Mouse (Mus musculus) telencephalon, adult 2 months (tissue): ENCODE data around the gene Ltb4r2.

Experiments used
- DNase-seq: peaks from one replicate; pipeline ENCODE4 v3.0.0-alpha.2; 2011; ENCODE audit warnings: low read depth, low spot score

Gene Ltb4r2

DNA sequence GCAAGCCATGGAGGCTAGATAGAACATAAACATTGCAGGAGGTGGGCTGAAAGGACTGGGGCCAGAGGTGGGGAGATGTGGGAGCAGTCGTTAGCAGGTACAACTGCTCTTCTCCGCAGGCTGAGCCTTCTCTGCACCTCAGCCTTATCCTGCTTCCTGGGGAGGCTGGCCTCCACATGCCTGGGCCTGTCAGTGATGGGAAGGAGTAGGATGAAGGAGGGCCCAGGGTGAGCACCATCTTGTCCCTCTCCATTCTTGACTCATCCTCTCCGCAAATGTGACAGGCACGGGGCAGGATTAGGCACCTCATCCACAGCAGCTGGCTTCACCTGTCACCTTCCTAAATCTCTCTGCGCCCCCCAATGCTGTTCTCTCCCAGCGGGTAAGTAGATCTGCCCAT is at the start of gene Ltb4r2:
Gene Ltb4r2, plus strand, starts transcription at position 266 of the 400 bp plus-strand sequence.
- DNase-seq = no peak

- DNase-seq = no peak
Observed at GRCm38 (mm10) chr14:55711786-55712185, 49.4 kb upstream of the Ltb4r2 start.

GRCm38 (mm10) chr14:55713007-55713728 is 48.1 kb upstream of the Ltb4r2 start:
- DNase-seq = no peak

DNA sequence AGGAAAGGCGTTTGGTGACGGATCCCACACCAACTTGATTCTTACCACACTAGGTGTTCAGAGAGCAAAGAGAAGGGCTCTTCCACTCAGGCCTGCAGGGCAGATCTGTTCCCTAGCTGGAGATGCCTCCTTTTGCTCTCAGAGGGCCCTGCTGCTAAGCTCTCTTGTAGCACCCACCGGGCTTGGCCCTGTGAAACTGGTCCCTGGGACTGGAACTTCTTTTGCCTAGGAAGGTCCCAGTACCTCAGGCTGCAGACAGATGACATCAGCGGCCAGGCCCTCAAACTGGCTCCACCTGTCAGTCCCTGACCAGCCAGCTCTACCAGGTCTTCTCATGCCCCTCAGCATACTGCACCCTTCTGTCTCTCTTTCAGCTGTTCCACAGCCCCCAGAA is 47.5 kb upstream of the Ltb4r2 start, which contains the start of gene Tgm1:
Gene Tgm1, minus strand, starts transcription at position 198 of the 394 bp plus-strand sequence.
- no peak for DNase-seq

- no peak for DNase-seq
Observed at GRCm38 (mm10) chr14:55714893-55715292, 46.3 kb upstream of the Ltb4r2 start.

DNA sequence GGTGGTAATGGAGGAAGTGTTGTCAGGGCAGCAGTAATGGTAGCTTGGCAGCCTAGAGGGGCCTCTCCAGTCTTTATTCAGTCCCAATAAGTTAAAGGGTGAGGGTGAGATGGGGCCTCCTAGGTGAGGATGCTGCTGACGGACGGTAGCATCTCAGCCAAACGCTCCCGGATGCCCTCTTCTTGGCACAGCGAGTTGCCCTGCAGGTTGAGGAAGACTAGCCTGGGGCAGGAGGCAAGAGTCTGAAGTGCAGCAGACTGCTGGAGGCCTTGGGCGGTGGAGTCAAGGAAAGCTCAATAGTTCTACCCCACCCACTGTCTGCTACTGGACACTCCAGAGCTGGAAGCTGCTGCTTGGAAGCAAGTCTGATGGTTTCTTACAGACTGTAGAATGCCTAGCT is 45.0 kb upstream of the Ltb4r2 start:
- no peak for DNase-seq

- no peak for DNase-seq
Observed at GRCm38 (mm10) chr14:55716884-55717283, 44.3 kb upstream of the Ltb4r2 start.

DNA sequence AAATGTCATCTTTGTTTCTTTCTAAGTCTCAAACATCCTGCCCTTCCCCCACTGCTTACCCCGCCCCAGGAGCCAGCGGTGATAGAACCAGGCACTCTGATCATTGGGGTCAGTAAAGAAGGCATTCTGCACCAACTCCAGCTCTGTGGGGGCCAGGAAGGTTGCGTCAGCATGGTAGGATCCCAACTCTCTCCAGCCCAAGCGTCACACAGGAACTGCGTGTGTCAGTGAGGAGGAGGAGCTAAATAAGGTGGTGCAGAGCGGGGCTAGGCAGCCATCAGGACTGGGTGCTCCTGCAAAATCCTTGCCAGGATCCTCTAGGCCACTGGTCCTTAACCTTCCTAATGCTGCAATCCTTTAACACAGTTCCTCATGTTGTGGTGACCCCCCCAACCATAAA is 41.5 kb upstream of the Ltb4r2 start:
- DNase-seq = no peak

GRCm38 (mm10) chr14:55720666-55721065 is 40.6 kb upstream of the Ltb4r2 start:
- no peak for DNase-seq

DNA sequence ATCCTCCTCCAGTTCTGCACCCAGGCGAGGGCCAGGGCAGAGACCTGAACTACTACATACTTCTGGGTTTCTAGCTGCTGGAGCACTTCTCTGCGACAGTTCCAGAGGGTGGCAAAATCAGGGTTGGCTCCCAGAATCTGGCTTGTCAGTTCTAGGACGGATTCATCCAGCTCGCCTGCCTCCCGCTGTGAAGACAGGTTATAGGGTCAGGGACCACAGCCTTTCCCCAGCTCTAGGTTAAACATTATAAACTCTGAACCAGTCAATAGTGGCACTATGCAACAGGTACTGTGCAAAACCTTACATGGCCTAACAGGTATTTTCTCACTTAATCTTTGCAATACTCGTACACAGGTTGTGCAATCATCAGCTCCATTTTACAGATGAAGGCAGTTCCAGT is 40.2 kb upstream of the Ltb4r2 start:
- no peak for DNase-seq

- DNase-seq = peak; percentile 92
Observed at GRCm38 (mm10) chr14:55721700-55722437, 39.4 kb upstream of the Ltb4r2 start, which contains the start of gene Rabggta. TSS of gene Rabggta (minus strand) at chr14:55722263.

GRCm38 (mm10) chr14:55722438-55722945 is 38.7 kb upstream of the Ltb4r2 start:
- no peak for DNase-seq

GRCm38 (mm10) chr14:55723433-55723832 is 37.8 kb upstream of the Ltb4r2 start:
- no peak for DNase-seq

DNA sequence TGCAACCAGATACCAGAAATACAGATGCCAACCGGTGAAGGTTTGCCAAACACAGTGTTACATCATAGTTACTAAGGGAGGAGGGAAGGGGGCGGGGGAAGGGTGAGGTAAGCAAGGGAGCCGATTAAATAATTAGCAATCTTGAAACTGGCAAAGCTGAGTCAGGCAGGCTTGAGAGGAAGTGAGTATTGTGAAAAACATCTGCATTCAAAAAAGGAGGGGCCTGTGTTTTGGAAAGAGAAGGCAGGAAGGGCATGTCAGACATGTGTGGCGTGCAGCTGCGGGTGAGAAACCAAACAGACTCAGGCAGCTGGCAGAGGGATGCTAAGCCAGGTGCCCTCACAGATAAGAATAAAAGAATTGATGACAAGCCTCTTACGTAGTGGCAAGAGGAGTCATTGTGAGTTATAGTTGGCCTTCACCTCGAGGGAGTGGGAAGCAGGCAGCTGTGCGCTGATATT is 36.8 kb upstream of the Ltb4r2 start:
- no peak for DNase-seq

DNA sequence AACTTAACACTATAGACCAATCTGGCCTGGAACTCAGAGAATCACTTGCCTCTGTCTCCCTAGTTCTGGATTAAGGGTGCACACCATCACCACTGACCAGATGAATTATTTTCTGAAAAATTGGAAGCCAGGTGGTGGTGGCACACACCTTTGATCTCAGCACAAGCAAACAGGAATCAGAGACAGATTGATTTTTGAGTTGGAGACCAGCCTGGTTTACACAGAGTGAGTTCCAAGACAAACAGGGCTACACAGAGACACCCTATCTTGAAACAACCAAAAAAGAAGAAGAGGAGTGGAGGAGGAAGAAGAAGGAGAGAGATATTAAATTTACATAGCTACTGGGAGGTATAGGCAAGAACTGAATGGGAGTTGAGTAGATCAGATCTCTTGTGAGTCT is 35.0 kb upstream of the Ltb4r2 start:
- no peak for DNase-seq

DNA sequence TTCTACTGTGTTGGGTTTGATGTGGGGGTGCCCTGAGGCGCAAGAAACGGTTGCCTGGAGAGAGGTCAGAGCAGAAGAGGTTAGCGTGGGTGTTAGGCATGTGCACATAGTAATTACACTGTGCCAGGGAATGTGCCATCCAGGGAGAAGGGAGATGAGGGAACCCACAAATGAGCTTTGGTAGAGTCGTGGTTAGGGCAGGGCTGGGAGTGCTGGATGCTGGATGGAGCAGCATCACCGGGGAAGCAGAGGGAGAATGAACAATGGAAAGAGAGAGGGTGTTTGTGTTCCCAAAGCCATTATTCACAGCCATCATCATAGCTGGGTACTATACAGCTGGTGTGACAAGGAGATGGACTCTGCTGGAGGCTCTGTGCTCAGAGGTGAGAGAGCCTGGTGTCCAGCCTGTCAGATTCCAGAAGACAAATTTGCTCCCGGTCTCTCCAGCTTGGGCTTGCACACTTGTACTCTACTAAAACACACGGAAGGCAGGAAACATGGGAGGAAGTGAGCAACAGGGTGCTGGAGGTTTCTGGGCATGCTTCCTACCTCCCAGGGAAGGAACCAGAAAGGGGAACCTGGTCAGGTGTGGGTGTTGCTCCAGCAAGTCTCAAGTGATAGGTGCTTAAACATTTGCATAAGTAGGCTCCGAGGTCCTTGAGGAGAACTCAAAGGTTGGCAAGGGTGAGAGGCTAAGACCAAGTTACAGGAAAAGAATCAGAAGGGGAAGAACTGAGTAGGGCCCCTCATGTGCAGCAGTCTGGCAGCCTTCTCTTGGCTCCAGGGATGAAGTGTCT is 33.1 kb upstream of the Ltb4r2 start:
- DNase-seq = no peak

DNA sequence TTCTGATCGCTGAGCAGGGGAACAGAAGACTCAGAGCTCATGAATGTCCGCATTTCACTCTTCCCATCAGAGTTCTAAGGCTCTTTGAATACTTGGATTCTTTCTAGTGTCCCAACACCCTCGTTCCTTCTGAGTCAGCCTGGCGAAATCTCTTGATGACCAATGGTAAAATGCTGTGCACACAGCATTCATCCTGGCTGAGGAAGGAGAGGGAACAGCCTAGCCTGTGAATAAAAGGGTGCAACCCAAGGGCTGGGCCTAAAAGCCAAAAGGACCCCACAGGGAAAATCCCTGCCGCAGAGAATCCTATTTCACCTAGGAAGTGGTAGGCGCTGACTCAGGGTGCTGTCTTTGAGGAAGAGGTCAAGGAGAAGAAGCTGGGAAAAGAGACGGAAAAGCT is 31.1 kb upstream of the Ltb4r2 start:
- DNase-seq = no peak

DNA sequence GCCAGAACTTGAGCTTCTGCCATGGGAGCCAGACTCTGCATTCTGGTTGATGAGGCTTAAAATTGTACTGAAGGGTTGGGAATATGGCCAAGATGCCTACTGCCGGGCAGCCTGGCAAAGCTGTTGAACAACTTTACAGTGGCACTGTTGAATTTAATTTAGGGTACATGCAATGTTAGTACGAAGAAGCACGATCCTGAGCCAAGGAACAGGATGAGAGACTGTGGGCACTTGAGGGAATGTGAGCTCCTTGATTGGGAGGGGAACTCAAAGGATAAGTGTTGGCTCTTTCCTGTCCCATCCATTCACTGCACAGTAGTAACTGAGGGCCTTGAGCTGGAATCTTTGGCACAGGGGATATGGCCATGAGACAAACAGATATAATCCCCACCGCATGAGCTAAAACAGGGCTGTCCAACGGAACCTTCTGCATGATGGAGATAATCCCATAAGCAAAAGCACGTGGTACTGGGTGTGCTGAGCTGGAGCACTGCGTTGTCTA is 30.6 kb upstream of the Ltb4r2 start:
- peak; percentile 65 for DNase-seq

DNA sequence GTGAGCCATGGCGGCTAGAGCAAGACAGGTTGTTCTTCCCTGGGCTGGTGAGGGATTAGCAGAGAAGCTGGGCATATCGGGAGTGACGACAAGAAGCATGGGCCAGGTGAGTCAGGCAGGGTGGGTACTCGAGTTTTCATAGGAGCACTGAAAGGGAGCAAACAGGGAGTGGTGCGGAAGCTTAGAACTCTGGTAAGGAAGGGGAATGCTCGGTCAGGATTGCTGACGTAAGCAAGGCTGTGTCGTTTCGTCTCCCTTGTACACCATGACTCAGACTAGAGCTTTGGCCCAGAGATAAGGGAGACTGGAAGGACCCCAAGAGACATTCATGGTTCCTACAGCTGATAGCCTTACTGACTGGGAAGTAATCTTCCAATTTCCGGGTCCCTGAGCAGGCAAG is 27.3 kb upstream of the Ltb4r2 start:
- no peak for DNase-seq

DNA sequence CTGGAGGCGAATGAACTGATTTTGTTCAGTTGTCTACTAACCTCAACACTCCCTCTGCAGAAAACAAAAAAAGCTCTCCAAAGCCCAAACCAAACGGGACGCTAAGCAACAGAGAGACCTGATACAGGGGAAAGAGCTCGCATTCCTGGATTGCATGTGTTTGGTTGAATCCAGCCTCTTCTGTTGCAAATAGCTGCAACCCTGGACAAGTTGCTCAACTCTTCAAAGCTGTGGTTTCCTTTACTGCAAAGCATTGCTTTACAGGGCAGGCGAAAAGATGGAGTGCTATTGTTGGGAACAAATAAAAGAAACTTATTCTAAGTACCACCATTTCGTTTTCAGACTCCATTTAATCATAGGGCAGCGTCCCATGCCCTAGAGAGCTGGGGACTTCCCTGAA is 26.4 kb upstream of the Ltb4r2 start:
- no peak for DNase-seq

- DNase-seq = no peak
Observed at GRCm38 (mm10) chr14:55735334-55735733, 25.9 kb upstream of the Ltb4r2 start.

GRCm38 (mm10) chr14:55735758-55736157 is 25.5 kb upstream of the Ltb4r2 start:
- DNase-seq = no peak
